Mouse (Mus musculus) erythroid progenitor cell, adult 5-6 weeks (primary cell): Measurements from ENCODE around the gene Gna11. TPM values are rescaled to one million over a fixed set of nuclear protein-coding genes. Genes with fewer than 3 reads are reported as not detected.

ENCODE experiments used
- ATAC-seq: replicated peaks from 2 replicates; pipeline ENCODE4 v1.8.0; 2016; ENCODE audit warnings: moderate number of reproducible peaks, mild to moderate bottlenecking, moderate TSS enrichment, inconsistent platforms; ENCODE audit not compliant: poor library complexity, low FRiP score, severe bottlenecking
- total RNA-seq, 2 experiments: library from RNA; stranded (forward) in 1 of 2; stranded (reverse) in 1 of 2; fragments of 150-400 nt in 1 of 2; fragments of 186-747, 209-891 nt in 1 of 2; gene quantifications; 2 replicates each; pipeline versions ENCODE4 v1.2.3 to v1.2.4; 2015 to 2017; ENCODE audit warnings: low replicate concordance in 2 of 2

The Gna11 gene
- total RNA-seq, 2 experiments from 2014 or later = 11.0 to 11.3 TPM

DNA sequence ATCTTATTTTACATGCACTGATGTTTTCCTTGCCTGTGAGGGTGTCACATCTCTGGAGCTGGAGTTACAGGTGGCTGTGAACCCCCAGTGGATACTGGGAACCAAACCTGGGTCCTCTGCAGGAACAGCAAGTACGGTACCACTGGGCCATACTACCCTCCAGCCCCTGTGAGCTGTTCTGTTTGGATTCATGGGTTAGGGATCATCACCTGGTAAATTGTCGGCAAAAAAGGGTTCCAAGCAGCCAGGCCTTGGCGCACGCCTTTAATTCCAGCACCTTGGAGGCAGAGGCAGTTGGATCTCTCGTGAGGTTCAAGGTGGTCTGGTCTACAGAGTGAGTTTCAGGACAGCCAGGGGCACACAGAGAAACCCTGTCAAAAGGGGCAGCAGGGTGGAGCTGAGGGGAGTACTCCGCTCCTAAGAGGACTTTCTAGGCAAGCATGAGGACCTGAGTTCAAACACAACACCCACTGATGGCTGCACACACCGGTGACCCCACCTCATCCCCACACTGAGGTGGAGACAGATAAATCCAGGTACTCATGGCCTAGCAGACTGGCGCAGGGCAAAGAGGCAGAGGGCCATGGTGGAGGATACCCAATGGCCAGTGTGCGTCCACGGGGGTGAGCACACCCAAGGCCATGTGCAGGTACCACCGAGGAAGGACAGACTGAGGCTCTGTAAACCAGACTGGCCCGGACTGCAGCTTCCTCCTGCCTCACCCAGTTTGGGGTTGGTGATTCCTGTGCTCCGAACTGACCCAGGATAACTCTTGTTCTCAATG lies 2.0 kb upstream of the Gna11 start:
- no peak for ATAC-seq

GRCm38 (mm10) chr10:81546332-81546731 lies 1.3 kb upstream of the Gna11 start:
- no peak for ATAC-seq

DNA sequence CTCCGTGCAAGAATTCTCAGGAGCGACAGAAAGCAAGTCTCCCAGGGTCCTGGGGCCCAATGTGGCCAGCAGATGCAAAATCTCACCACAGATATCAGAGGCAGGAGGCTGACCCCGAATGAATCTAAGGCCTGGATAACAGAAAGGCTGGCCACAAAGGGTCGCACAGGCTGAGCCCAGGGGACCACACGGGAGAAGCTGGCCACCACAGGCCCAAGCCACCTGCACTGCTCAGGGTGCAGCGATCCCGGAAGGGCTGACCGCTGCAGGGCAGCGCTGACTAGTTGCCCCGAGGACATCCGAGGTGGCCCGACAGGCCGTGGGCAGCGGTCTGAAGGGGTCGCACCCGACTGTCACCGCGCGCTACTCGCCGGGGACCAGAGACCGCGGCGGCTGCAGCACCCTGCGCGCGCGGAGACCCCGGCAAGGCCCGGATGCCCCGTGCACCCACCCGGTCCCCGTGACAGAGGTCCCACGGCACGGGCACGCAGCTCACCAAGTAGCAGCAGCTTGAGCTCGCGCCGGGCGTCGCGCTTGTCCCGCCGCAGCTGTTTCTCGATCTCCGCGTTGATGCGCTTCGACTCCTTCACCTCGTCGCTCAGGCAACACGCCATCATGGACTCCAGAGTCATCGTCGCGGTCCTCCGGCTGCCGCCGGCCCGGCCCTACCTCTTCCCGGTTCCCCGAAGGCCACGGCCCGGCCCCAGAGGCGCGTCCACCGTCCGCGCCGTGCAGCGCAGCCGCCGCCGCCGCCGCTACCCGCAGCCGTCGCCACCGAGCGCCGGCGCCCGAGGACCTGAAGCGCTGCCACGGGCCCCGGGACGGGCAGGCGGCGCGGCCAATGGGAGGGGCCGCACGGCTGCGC lies 462 bp downstream of the Gna11 start:
- no peak; the same call in 1 of the 2 replicates for ATAC-seq

DNA sequence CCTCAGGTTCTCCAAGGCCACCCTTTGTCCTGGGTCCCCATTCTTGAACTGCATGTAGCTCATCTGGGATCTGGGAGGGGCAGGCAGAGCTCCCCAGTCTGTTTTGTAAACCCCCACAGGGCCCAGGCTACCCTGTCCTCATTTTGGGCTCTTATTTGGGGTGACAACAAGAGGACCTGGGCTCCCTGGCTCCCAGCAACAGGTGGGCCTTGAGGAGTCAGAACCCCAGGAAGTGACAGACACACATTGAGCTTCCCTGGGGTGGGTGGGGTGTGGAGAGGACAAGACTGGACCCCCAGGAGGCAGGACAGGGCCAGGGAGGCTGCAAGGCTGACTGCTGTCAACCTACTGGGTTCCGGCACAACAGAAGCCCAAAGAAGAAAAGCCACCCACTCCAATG lies 1.4 kb downstream of the Gna11 start:
- ATAC-seq = no peak

DNA sequence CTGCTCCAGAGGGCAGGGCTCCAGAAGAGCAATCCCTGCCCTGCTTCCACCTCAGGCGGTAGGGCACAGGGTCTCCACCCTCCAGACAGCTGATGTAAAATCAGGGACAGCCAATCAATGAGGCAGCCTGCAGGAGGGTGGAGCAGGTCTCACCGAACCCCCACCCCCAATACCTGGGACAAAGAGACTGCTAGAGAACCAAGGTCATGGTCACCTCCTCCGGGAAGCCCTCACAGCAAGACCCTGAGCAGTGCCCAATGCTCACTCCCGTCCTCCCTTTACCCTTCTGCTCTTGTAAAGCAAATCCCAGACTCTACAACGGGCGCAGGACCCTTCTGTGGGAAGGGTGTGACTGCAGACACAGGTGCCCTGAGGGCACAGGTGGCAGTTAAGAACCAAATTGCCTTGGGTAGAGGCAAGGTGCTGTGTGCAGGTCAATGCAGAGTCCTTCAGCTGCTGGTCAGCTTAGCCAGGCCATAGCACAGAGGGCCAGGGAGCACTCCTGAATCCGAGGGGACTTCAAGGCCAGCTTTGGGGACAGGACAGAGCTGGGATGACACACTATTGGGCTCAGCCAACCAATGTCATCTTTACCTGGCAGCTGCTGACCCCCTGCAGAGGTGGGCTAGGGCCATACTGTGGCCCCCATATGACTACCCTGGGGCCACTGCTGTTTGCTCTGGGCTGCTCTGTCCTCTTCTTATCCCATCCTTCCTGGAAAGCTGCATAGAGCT lies 2.1 kb downstream of the Gna11 start:
- no peak for ATAC-seq

DNA sequence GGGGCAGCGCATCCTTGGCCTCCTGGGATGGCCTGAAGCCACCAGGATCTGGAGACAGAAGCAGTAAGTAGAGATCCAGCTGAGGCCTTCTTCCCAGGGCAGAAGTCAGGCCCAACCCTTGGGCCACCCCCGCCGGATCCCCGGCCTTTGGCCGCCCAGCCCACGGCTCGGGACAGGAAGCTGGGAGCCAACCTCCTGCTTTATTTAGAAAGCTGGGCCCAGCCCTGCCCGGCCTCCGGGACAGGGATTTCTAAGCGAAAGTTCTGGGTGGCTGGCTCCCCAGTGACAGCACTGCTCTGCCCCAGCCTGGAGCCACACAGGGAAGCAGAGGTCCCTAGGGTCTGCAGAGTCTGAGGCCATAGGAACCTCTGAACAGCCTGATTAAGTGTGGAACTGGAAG lies 3.2 kb downstream of the Gna11 start:
- no peak for ATAC-seq

- ATAC-seq = no peak
These were observed 3.6 kb downstream of the Gna11 start for GRCm38 (mm10) chr10:81541363-81541762.

DNA sequence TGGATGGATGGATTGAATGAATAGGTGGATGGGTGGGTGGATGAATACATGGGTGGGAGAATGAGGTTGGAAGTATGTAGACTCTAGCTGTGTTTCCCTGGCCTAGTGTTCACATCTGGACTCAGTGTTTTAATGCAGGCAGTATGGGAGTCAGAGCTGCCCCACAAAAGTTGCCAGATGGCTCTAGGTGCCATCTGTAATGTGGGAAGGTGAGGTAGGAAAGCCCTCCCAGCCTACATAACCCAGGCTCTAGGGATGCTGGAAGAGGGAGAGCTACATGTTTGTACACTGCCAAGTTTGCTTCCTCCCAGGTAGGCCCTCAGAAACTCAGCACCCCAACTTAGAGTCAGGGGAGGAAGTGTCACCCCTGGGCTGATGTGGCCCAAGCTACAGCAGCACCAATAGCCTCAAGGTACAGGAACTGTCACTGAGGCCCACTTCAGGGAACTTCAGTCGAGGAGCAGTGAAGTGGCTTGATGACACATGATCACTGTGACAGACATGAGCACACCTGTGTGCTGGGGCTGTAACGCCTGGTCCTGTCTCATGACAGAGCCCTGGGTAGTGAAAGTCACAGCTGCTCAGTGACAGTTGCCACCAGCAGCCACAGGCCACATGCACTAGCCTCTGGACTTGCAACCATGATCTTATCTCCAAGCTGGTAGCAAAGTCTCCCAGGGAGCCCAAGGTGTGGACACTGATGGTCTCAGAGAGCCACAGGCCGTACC lies 6.5 kb downstream of the Gna11 start:
- no peak for ATAC-seq

DNA sequence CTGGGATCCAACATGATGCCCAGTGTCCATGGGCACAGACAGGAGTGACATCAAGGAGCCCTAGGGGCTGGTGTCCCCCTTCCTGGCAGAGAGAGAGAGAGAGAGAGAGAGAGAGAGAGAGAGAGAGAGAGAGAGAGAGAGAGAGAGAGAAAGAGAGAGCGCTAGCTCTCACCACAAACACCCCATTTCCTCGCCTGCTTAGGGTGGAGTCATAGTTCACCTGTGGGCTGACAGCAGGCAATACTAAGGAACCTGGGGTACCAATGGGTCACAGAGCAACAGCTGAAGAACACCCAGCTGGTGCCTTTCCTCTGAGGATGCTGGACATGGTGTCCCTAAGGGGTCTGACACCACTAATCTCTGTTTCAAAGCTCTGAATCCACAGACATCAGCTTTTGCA lies 7.6 kb downstream of the Gna11 start:
- no peak for ATAC-seq

GRCm38 (mm10) chr10:81536734-81537133 lies 8.3 kb downstream of the Gna11 start:
- peak; percentile 62; the same call in 1 of the 2 replicates for ATAC-seq

- no peak for ATAC-seq
These were observed 10.2 kb downstream of the Gna11 start for GRCm38 (mm10) chr10:81534826-81535225.

- peak; percentile 72 for ATAC-seq
These were observed 18.2 kb downstream of the Gna11 start for GRCm38 (mm10) chr10:81526779-81527178.

GRCm38 (mm10) chr10:81525017-81525694 lies 19.8 kb downstream of the Gna11 start:
- peak; percentile 64 for ATAC-seq

DNA sequence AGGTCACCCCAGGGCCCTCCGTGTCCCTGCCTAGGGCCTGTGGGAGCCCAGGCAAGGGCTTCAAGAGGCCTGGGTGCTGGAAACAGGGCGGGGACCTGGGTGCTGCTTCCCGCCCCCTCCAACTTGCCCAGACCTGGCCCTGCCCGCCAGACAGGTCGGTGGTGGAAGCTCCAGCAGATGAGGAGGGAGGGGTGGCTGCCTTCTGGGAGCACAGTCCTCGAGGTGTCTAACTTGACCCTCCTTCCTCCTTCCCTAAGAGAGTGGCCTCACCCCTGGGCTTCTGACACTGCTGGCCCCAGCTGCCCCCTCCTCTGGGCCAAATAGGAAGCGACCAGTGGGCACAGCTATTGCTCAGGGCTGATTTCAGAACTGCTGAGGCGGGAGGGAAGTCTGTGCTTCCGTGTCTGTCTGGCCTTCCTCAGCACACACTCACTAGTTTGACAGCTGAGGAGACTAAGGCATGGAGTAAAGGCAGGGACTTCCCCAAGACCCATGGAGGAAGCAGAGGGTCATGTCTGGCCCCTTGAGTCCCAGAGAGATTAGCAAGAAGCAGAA lies 20.9 kb downstream of the Gna11 start, which contains the start of gene Gna15:
Gene Gna15 (minus strand): TSS at position 175 of the 555 bp plus-strand sequence.
- 0 out of 2 replicates have a peak, but pooled peaks have one; percentile 44 for ATAC-seq

DNA sequence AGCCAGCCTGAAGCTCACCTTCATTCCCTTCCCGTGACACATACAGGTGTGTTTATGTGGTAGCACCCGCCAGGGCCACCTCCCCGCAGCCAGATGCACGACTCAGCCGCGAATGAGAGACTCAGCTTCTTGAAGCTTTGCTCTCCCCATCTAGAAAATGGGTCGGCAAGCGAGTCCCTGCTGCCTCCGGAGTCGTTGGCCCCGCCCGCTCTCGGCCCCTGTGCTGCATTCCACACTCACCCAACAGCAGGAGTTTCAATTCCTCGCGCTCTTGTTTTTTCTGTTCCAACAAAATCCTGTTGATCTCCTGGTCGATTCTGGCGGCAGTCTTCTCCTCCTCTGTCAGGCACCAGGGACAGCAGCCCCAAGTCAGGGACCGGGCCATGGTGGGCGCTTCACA lies 21.4 kb downstream of the Gna11 start:
- ATAC-seq = no peak

GRCm38 (mm10) chr10:81523142-81523541 lies 21.8 kb downstream of the Gna11 start:
- ATAC-seq = no peak

GRCm38 (mm10) chr10:81519978-81520365 lies 25.0 kb downstream of the Gna11 start:
- ATAC-seq = no peak

DNA sequence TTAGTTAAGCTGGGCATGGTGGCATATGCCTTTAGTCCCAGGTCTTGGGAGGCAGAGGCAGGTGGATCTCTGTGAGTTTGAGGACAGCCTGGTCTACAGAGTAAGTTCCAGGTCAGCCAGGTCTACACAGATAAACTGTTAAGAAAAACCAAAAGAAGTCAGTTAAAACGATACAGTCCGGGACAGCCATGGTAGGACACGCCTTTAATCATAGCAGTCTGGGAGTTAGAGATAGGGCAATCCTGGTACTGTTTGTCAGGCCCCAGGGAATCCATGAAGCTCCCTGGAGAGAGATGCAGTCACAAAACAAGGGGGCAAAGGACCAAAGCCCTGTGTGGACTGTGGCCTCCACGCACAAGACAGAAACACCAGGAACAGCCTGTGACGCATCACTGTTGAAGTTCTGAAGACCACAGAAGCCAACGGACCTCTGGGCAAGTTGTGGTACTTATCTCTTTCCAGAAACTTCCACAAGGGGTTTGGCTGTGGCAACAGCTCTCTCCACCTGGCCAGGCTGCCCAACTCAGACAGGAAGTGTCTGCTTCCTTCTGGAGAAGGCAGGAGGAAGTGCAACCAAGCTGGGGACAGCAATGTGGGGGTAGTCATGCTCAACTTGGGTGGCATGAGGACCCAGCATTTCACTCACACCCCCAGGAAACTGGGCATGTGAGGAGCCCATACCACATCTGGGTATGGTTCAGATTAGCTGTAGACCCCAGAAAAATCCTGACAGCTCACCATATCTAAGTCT lies 25.6 kb downstream of the Gna11 start:
- ATAC-seq = 0 out of 2 replicates have a peak, but pooled peaks have one; percentile 39
